Mouse (Mus musculus): Measurements from ENCODE around the gene Os9.

- no peak for TF ChIP-seq CTCF (IDR thresholded peaks at IDR 0.05; ENCODE audit: insufficient read depth, low read length)
- no peak for TF ChIP-seq POLR2A (IDR thresholded peaks at IDR 0.05; ENCODE audit: borderline replicate concordance, extremely low read depth, low read depth, low read length)
Observed at GRCm38 (mm10) chr10:127135118-127135836, 14.3 kb upstream of the Os9 start.

Data from lung, adult 2 months (tissue).